In the genomic region with DNA sequence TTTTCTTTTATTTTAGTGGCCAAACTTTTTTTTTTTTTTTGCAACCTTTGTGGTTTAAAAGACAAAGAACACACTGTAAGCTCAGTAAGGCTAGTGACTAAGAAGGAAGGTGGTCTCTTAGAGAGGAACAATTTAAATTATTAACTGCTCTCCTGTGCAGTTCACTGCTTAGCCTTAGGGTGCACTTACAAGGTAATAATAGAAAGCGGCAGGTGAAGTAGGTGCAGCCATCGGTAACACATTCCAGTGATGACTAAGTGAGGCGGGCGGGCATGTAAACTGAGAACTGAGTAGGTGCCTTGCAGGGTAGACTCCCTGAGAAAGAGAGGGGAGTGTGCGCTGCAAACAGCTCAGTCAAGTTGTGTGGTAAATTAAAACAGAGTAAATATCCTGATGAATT, we compare ENCODE assay signal across 10 mouse cellular contexts. TPM values are rescaled to one million over a fixed set of nuclear protein-coding genes. Genes with fewer than 3 reads are reported as not detected.
A peak's percentile ranks its signal among the peaks of the same experiment; 100 is the strongest.
DNase-seq lines count a peak whose midpoint lies in the region; ATAC-seq and TF ChIP-seq lines count a peak whose summit lies in the region.
"Had no signal": no experiment of that assay in that cellular context is flagged by ENCODE, and none has a peak within 500 bp of the region (broad histone marks: within the 10 kb centered on the region; RNA-seq: fewer than 3 reads in every experiment).

No protein-coding gene starts in this region.

- DNase-seq in heart, postnatal 4 days: no peak
- peak; percentile 20 for DNase-seq in Muller cell, postnatal 12 days (ENCODE audit: inconsistent ontology term)
- DNase-seq in hindbrain, postnatal 0 days (ENCODE audit: low spot score): no peak

- 49% methylated on average over 5 of the region's 5 CpGs for WGBS in heart, embryonic 12.5 days
- 63% methylated on average over 5 of the region's 5 CpGs for WGBS in hindbrain, postnatal 0 days
- WGBS in liver, embryonic 15.5 days (ENCODE audit: insufficient replicate concordance): 74% methylated on average over 5 of the region's 5 CpGs
- WGBS in stomach, embryonic 16.5 days: 42% methylated on average over 5 of the region's 5 CpGs

- H3K27me3 ChIP-seq in heart, embryonic 12.5 days (replicated peaks): no peaks in the 10 kb centered on the region
- no peaks in the 10 kb centered on the region for H3K27me3 ChIP-seq in hindbrain, postnatal 0 days (ENCODE audit: insufficient read depth, low read length)
- H3K27me3 ChIP-seq in liver, embryonic 15.5 days: no peaks in the 10 kb centered on the region
- no peaks in the 10 kb centered on the region for H3K27me3 ChIP-seq in stomach, embryonic 16.5 days (ENCODE audit: control insufficient read depth, insufficient read depth, low read length)
- H3K27me3 ChIP-seq: Patski had no signal

- H3K9ac ChIP-seq in heart, embryonic 12.5 days: peak overlapping the region; percentile 68; the same call in 1 of the 2 replicates
- peak overlapping the region; percentile 92 for H3K9ac ChIP-seq in hindbrain, postnatal 0 days (replicated peaks; ENCODE audit: low read length)
- H3K9ac ChIP-seq in liver, embryonic 15.5 days: peak overlapping the region; percentile 31; the same call in 1 of the 2 replicates
- H3K9ac ChIP-seq in stomach, embryonic 16.5 days (ENCODE audit: low read length): 0 out of 2 replicates have a peak overlapping the region, but pooled peaks have one; percentile 50

- peak overlapping the region; percentile 28 for H3K4me3 ChIP-seq in heart, embryonic 12.5 days
- H3K4me3 ChIP-seq in hindbrain, postnatal 0 days (ENCODE audit: low read length): peak overlapping the region; percentile 98
- peak overlapping the region; percentile 81 for H3K4me3 ChIP-seq in liver, embryonic 15.5 days (replicated peaks)
- peak overlapping the region; percentile 74 for H3K4me3 ChIP-seq in stomach, embryonic 16.5 days (replicated peaks; ENCODE audit: low read length)

- H3K36me3 ChIP-seq in heart, embryonic 12.5 days: peaks cover 8% of the 10 kb centered on the region
- peaks cover 1% of the 10 kb centered on the region; the same call in 1 of the 2 replicates for H3K36me3 ChIP-seq in hindbrain, postnatal 0 days (ENCODE audit: insufficient read depth, low read length)
- peaks cover 9% of the 10 kb centered on the region for H3K36me3 ChIP-seq in liver, embryonic 15.5 days (replicated peaks)
- H3K36me3 ChIP-seq in stomach, embryonic 16.5 days (ENCODE audit: control insufficient read depth, insufficient read depth, low read length): no peaks in the 10 kb centered on the region

- H3K9me3 ChIP-seq in heart, embryonic 12.5 days (replicated peaks): no peaks in the 10 kb centered on the region
- no peaks in the 10 kb centered on the region for H3K9me3 ChIP-seq in hindbrain, postnatal 0 days (ENCODE audit: low read length)
- H3K9me3 ChIP-seq in liver, embryonic 15.5 days (replicated peaks): no peaks in the 10 kb centered on the region
- H3K9me3 ChIP-seq in stomach, embryonic 16.5 days (replicated peaks; ENCODE audit: control insufficient read depth, low read length): no peaks in the 10 kb centered on the region

- no peak overlapping the region for H3K27ac ChIP-seq in heart, embryonic 12.5 days (ENCODE audit: poor library complexity, severe bottlenecking)
- peak overlapping the region; percentile 98; the same call in 1 of the 2 replicates for H3K27ac ChIP-seq in hindbrain, postnatal 0 days
- H3K27ac ChIP-seq in liver, embryonic 15.5 days (replicated peaks): no peak overlapping the region
- H3K27ac ChIP-seq in stomach, embryonic 16.5 days (ENCODE audit: low read length): no peak overlapping the region

- ATAC-seq in heart, embryonic 12.5 days (ENCODE audit: insufficient number of reproducible peaks, low FRiP score): no peak
- ATAC-seq in hindbrain, postnatal 0 days: no peak
- ATAC-seq in liver, embryonic 15.5 days (ENCODE audit: insufficient read depth): no peak
- peak; percentile 54; the same call in 1 of the 2 replicates for ATAC-seq in stomach, embryonic 16.5 days (ENCODE audit: insufficient read depth, low FRiP score)
- no peak for ATAC-seq in megakaryocyte-erythroid progenitor cell, adult 5-6 weeks (replicated peaks; ENCODE audit: low FRiP score, low TSS enrichment, poor library complexity, severe bottlenecking)
- no peak for ATAC-seq in inflammation-experienced regulatory T-cells, adult 6 months

- H3K4me1 ChIP-seq in heart, embryonic 12.5 days (replicated peaks): peaks cover 16% of the 10 kb centered on the region
- peaks cover 15% of the 10 kb centered on the region for H3K4me1 ChIP-seq in hindbrain, postnatal 0 days (ENCODE audit: insufficient read depth, low read length)
- peaks cover 46% of the 10 kb centered on the region for H3K4me1 ChIP-seq in liver, embryonic 15.5 days (replicated peaks)
- H3K4me1 ChIP-seq in stomach, embryonic 16.5 days (ENCODE audit: control insufficient read depth, insufficient read depth, low read length): peaks cover 6% of the 10 kb centered on the region

- TF ChIP-seq CTCF in hindbrain, postnatal 0 days (IDR thresholded peaks at IDR 0.05; ENCODE audit: low read depth): no peak

- peak overlapping the region; percentile 63 for H3K4me2 ChIP-seq in heart, embryonic 12.5 days
- peak overlapping the region; percentile 77 for H3K4me2 ChIP-seq in hindbrain, postnatal 0 days (ENCODE audit: low read depth, low read length)
- H3K4me2 ChIP-seq in liver, embryonic 15.5 days: peak overlapping the region; percentile 79
- H3K4me2 ChIP-seq in stomach, embryonic 16.5 days (ENCODE audit: low read depth, low read length): peak overlapping the region; percentile 80

RNA-seq across cellular contexts. Expression of gene Pex12, which starts 1.4 kb away (rescaled TPM):
- polyA plus RNA-seq in heart, embryonic 12.5 days (2016; fragmentation: Nextera tagmentation; extraction: Ambion mirVana): 9.9 and 10.2 TPM in 2 replicates
- total RNA-seq in heart, postnatal 4 days (2021): 10 to 100 TPM in 1 of 2 experiments, 1 to 10 TPM in 1; 7.1 to 10.0 TPM
- total RNA-seq in hindbrain, postnatal 0 days (2014; rRNA removed): 10.5 and 15.5 TPM in 2 replicates
- 11.5 and 12.8 TPM in 2 replicates for polyA plus RNA-seq in hindbrain, postnatal 0 days (2015; fragmentation: Nextera tagmentation; extraction: Ambion mirVana)
- polyA plus RNA-seq in liver, embryonic 15.5 days (2015; fragmentation: Nextera tagmentation; extraction: Ambion mirVana): 5.1 and 5.4 TPM in 2 replicates
- 13.6 and 15.0 TPM in 2 replicates for polyA plus RNA-seq in stomach, embryonic 16.5 days (2015; fragmentation: Nextera tagmentation; extraction: Ambion mirVana)
- total RNA-seq in megakaryocyte-erythroid progenitor cell, adult 5-6 weeks (2014; fragmentation: Nextera tagmentation): 7.6 and 10.1 TPM in 2 replicates
- total RNA-seq in megakaryocyte-erythroid progenitor cell, adult 5-6 weeks (2017): 9.5 and 9.6 TPM in 2 replicates
- polyA plus RNA-seq in inflammation-experienced regulatory T-cells, adult 6 months (2017; shearing (Covaris generic)): 10 to 100 TPM in 2 of 3 experiments, 1 to 10 TPM in 1; 8.4 to 15.4 (median 13.2) TPM

RNA-seq across cellular contexts. Expression of gene Ap2b1, which starts 4.9 kb away (rescaled TPM):
- 53.8 and 58.7 TPM in 2 replicates for polyA plus RNA-seq in heart, embryonic 12.5 days (2016; fragmentation: Nextera tagmentation; extraction: Ambion mirVana)
- total RNA-seq in heart, postnatal 4 days (2021): 10 to 100 TPM; 76.7 to 83.4 TPM
- total RNA-seq in hindbrain, postnatal 0 days (2014; rRNA removed): 208 and 209 TPM in 2 replicates
- polyA plus RNA-seq in hindbrain, postnatal 0 days (2015; fragmentation: Nextera tagmentation; extraction: Ambion mirVana): 86.3 and 94.8 TPM in 2 replicates
- polyA plus RNA-seq in liver, embryonic 15.5 days (2015; fragmentation: Nextera tagmentation; extraction: Ambion mirVana): 18.6 and 19.6 TPM in 2 replicates
- 50.0 and 50.5 TPM in 2 replicates for polyA plus RNA-seq in stomach, embryonic 16.5 days (2015; fragmentation: Nextera tagmentation; extraction: Ambion mirVana)
- 74.0 and 74.2 TPM in 2 replicates for total RNA-seq in megakaryocyte-erythroid progenitor cell, adult 5-6 weeks (2014; fragmentation: Nextera tagmentation)
- 61.2 and 65.4 TPM in 2 replicates for total RNA-seq in megakaryocyte-erythroid progenitor cell, adult 5-6 weeks (2017)
- 10 to 100 TPM; 57.2 to 59.1 (median 57.7) TPM for polyA plus RNA-seq in inflammation-experienced regulatory T-cells, adult 6 months (2017; shearing (Covaris generic))

RNA-seq across cellular contexts. Expression of gene Slfn14, which starts 17.2 kb away (rescaled TPM):
- polyA plus RNA-seq in heart, embryonic 12.5 days (2016; fragmentation: Nextera tagmentation; extraction: Ambion mirVana): 3.0 and 3.4 TPM in 2 replicates
- under 1 TPM; 0.14 to 0.20 TPM for total RNA-seq in heart, postnatal 4 days (2021)
- not detected in 2 replicates for total RNA-seq in hindbrain, postnatal 0 days (2014; rRNA removed)
- 0.05 TPM in 1 of 2 replicates, not detected in the other for polyA plus RNA-seq in hindbrain, postnatal 0 days (2015; fragmentation: Nextera tagmentation; extraction: Ambion mirVana)
- 32.3 and 37.0 TPM in 2 replicates for polyA plus RNA-seq in liver, embryonic 15.5 days (2015; fragmentation: Nextera tagmentation; extraction: Ambion mirVana)
- polyA plus RNA-seq in stomach, embryonic 16.5 days (2015; fragmentation: Nextera tagmentation; extraction: Ambion mirVana): 1.4 and 1.7 TPM in 2 replicates
- total RNA-seq in megakaryocyte-erythroid progenitor cell, adult 5-6 weeks (2014; fragmentation: Nextera tagmentation): not detected in 2 replicates
- 0.28 TPM in 1 of 2 replicates, not detected in the other for total RNA-seq in megakaryocyte-erythroid progenitor cell, adult 5-6 weeks (2017)
- under 1 TPM in 1 of 3 experiments, not detected in 2; 0.09 TPM for polyA plus RNA-seq in inflammation-experienced regulatory T-cells, adult 6 months (2017; shearing (Covaris generic))
- total RNA-seq: liver, adult 2 months had no signal
- polyA plus RNA-seq: liver, adult 2 months; Patski had no signal

Comparison
In these comparisons a context has a peak if more than half of its experiments do, and no peak if none do; other contexts are left out.
1. H3K4me3 ChIP-seq: peak in every context shown above with its lines; median percentile 98 in hindbrain, postnatal 0 days; 81 in liver, embryonic 15.5 days; 74 in stomach, embryonic 16.5 days; 28 in heart, embryonic 12.5 days.
2. H3K9ac ChIP-seq: peak in every context shown above with its lines; median percentile 92 in hindbrain, postnatal 0 days; 68 in heart, embryonic 12.5 days; 50 in stomach, embryonic 16.5 days; 31 in liver, embryonic 15.5 days.